Mouse (Mus musculus) ovary, postnatal 10 days (tissue): Measurements from ENCODE around the gene Slc22a16.

Experiments used
- DNase-seq: peaks from one replicate; pipeline ENCODE4 v3.0.0; 2022; ENCODE audit warnings: low spot score

The Slc22a16 gene

DNA sequence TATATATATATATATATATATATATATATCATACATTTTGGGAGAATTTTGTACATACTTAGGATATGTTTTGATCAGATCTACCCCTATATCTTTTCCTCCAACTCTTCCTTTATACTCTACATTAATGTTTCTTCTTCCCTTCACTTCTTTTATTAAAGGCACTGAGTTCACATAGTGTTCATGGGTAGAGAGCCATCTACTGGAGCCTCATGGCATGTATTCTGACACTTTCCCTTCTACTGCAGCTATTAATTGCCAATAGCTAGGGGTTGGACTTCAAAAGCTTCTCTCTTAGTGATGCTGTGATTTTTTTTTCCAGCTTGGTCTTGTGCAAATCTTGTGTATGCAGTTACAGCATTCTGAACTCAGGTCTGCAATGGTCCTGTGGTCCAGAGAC lies 47.8 kb downstream of the Slc22a16 start:
- no peak for DNase-seq

DNA sequence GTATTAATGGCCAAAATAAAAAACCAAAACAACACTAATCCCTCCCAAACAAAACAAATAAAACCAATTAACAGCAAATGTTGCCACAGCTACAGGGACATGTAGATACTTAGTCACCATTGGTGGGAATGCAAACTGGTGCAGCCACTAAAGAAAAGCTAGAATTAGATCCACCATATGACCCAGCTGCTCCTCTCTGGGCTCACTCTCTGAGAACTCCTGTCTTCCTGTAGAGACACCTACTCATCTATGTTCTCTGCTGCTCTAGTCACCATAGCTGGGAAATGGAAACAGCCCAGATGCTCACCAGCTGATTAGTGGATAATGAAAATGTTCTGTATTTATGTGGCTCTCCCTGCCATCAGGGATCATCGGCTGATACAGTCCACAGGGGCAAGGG lies 49.6 kb downstream of the Slc22a16 start:
- DNase-seq, result no peak

DNA sequence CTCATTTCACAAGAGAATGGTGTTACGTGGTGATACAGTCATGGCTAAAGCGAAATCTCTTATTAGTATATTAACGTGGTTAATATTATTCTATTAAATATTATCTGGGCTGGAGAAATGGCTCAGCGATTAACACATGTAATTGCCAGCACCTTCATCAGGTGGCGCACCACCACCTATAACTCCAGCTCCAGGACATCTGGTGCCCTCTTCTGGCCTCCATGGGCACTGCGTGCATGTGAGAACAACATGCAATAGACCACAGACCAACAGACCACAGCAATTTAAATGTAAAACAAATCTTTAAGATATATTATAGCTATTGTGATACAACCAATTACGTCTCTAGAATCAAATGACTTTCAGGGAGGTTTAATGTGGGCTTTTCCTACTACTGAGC lies 59.0 kb downstream of the Slc22a16 start:
- DNase-seq, result no peak

DNA sequence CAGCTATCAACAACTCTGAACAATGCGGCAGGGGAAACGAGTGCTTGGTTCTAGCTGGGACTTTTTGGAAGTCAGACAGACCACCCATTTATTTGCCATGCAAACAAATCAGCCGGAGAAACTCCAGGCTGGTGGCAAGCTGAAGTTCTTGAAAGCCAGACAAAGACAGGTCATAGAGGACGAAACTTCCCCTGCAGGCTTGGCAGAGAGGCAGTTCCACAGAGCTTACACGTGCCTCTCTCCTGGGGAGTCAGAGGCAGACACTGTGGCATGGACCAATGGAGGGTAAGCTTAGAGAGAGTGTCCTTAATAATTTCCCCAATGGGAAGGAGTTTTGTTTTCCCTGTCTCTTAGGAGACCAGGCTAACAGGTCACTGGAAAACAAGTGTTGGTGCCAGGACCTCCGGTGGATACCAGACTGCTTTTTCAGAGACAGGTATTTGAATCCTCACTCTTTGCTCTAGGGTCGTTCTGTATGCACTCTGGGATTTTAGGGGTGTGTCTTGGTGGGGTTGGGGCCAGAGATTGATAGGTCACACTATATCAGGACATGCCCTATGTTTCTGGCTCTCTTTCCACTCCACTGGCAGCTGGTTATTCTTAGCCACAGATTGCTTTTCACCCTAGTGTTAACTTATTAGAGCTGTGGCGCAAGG lies 59.6 kb downstream of the Slc22a16 start, which contains the start of gene Ddo:
Gene Ddo (plus strand): TSS at position 356 of the 656 bp plus-strand sequence.
- DNase-seq, result no peak

DNA sequence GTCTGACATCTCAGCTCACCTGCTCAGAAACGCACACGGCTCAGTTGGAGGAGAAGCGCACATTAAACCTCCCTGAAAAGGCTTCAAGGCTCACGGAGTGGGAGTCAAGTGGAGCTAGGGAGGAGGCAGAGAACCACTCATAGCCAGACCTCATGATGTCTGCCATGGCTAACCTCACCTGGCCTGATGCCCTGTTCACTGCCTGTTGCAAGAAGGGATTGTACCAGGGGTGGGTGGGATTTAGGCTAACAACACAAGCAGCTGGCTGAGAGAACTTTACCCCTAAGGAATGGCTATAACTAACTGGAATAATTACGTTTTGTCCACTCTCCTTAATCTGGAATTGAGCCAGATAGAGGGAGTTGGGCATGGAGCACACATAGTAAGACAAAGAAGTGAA lies 60.3 kb downstream of the Slc22a16 start:
- DNase-seq, result no peak

DNA sequence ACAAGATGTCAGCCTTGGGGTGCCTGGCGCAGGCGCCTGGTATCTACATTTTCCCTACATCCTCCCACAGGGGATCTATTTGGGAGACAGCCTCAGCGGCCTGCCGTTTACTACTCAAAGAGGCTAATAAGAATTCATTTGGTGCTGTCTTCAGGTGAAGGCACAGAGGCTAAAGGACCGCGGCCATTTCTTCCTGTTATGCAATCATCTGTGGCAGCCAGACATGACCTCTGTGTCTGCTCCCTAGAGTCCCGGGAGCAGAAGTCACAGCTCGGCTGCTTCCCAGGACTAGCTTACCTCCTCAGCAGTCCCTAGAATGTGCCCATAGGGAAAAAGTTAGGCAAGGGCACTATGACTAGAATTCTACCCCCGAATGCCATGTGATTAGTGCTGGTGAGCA lies 60.8 kb downstream of the Slc22a16 start:
- DNase-seq, result no peak

DNA sequence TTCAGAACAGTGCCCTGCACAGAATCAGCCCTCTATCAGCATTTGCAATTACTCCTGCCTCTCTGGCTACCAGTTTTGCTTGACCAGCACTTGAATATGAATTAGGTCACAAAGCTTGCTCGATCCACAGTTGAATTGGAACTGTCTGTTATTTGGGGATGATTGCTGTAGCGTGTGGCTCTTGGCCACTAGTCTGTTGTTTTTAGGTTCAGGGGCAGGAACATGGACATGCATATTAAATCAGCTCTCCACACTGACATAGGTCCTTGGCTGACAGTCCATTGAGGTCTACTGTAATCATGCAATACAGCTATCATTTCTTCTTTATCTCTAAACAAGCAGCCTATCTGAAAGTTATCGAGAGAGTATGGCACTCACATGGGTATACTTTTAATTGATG lies 62.0 kb downstream of the Slc22a16 start:
- DNase-seq, result no peak

DNA sequence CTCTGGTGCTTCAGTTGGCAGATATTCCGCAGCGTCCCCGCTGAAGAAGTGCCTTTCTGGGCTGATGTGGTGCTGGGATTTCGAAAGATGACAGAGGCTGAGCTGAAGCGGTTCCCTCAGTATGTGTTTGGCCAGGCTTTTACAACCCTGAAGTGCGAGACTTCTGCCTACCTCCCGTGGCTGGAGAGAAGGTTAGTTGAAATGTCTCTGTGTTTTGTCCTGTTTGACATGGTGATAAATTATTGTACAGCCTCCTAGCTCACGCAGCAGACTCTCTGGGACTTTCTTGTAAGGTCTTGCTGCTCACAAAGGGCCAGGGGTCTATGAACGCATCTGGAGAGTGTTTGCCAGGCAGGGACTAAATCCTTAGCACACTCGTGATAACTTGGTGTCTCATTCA lies 67.2 kb downstream of the Slc22a16 start:
- no peak for DNase-seq

DNA sequence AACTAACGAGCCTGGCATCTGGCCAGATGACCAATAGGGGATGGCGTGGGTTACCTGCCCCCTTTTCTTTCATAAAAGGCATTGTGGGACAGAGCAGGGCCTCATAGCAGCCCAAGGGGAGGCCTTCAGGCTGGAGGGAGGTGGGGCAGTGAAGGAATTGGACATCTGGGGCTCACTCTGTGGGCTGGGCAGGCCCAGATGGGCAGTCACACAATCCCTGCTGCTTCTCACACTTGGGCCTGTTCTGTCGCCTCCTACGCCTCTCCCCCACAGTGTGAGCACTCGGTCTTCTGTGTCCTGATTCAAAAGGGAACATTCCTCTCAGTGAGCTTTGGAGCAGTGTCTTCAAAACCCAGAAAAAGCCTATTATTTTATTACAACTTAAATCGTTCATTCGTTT lies 68.1 kb downstream of the Slc22a16 start:
- DNase-seq, result no peak

DNA sequence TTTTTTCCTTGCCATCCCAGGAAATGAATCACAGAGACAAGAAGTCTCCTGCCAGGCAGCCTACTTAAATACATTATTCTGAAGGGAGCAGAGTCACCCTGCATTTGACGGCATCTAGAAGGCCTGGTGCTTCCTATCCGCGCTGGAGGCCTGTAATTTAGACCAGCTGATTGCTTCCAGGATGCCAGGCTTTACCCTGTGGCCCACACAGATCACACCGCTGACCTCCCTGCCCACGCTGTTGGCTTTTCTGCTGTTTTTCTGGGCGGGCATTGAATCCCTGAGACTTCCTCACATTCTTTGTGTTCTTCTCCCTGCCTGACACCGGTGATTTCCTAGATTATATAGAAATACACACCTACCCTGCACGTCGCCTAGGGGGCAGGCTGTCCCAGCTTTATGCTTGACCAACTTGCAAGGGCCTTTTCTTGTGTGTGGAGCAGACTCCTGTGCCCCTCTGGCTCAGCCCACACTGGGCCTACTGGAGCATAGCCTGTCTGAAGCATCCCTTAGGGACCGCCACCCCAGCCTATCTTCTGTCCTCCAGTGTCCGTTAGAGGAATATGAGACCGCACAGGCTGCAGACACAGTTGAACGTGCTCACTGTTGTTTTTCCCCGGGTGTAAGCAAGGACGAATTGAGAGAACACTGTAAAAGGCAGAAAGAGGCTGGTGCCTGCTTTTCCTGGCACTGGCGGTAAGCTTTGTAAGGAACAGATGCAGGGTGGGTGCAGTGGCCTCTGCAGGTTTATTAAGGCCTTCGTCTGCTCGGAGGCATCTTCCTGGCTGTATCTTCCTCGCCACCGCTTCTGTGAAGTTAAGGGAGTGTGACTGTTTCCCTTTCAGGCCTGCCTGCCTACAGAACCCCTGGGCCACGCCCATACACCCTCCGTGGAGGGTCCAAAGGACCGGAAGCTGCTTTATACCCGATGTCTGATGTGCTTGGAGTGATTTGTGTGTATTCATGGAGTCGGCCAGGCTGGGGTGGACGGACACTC lies 69.0 kb downstream of the Slc22a16 start:
- no peak for DNase-seq

DNA sequence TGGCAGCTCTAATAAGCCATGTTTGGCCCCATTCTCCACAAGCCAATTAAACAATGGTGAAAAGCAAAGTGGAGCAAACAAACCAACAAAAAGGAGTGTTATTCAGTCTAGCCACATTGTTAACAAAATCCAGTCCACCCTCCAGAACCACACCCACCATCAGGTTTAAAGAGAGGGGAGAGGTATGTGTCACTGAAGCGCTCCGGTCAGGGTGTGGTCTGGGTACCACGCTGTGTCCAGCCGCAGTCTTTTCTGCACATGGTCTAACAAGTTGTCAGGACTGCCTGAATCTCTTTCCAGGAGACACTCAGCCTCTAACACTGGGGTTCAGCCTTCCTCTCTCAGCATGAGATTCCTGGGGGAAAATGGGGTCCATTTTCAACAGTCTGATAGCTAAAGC lies 70.3 kb downstream of the Slc22a16 start:
- no peak for DNase-seq

DNA sequence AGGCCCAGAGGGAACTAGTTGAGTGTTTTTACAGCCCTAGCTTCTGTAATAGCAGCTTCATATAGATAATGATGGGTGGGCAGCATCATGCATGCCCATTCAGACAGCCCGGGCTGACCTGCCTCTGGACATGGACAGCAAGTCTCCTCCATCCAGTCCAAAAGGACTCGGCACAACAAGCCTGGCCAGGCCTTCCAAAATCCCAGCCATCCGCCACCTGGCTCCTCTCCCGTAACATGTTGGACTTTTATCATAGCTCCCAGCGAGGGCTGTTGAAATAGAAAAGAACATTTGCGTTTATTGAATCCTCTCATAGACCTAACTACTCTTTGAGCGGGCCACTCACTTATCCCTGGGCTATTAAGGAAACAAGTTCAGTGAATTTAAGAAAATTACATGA lies 71.8 kb downstream of the Slc22a16 start:
- no peak for DNase-seq

DNA sequence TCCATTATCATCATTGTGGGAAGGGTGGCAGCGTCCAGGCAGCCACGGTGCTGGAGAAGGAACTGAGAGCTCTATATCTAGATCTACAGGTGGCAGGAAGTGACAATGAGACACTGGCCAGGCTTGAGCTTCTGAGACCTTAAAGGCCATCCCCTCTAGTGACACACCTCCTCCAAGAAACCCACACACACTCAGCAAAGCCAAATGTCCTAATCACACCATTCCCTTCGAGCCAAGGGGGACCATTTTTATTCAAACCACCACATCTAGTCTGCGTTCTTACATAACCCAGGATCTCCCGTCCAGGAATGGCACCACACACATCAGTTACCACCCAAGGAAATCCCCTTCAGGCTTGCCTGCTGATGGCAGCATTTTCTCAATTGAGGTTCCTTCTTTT lies 73.0 kb downstream of the Slc22a16 start:
- no peak for DNase-seq

DNA sequence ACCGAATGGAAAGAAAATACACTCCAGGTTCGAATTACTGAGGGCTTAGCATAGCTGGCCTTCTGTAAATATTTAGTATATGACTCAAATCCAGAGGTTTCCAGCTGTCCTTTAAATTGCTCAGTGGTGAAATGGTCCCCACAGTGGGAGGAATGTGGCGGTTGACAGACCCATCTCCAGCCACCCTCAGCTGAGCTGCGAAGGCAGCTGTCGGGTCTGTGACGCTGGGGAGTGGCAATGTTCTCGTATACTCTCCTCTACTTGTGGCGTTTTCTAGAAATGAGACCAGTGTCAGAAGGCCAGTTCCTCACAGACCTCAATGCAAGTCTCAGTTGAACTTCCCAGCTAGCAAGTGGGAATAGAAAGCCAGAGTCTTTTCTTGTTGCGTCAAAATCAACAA lies 74.3 kb downstream of the Slc22a16 start:
- no peak for DNase-seq

DNA sequence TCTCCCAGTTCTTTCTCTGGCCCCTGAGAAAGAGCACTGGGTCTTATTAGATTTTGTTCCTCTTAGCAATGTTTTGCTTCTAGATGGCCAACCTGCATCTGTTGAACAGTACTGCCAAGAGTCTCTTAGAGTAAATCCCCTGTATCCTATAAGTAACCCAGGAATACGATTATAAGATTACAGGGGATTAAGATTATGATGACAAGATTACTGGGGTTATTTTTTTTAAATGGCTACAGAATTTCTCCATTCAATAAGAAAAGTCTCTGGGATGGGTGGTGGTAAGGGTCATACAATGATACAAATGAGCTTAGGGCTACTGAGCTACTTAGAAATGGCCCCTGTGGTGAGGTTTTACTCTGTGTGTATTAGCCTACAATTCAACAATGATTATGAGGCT lies 75.2 kb downstream of the Slc22a16 start:
- DNase-seq, result no peak

DNA sequence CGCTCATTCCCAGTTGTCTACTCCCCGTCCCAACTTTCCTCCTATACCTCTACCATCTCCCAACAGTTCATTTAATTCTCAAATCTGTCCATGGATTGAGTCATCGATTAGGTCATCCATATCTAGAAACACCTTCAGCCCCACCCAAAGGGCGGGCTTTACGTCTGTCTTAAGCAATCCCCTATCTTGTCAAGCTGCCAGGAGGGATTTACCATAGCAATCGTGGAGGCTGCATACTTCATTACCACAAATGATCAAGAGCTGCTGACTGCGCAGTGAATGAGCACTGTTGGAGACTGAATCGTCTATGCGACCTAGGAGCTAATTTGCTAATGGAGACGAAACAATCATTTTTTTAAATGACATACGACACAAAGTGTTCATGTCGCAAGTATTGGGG lies 78.6 kb downstream of the Slc22a16 start:
- no peak for DNase-seq

DNA sequence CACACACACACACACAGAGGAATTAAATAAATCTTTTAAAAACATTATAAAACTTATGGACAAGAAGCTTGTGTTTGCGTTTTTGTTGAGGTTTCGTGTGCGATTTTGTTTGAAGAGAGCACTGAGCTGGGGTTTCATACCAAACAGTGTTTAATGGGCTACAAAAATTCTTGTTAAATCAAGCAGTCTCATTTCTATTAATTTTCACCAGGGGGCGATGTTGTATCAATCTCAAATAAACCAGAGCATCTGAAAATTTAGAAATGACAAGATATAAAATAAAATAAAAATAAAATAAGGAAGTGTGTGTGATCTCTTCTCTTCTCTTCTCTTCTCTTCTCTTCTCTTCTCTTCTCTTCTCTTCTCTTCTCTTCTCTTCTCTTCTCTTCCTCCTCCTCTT lies 79.5 kb downstream of the Slc22a16 start:
- no peak for DNase-seq

DNA sequence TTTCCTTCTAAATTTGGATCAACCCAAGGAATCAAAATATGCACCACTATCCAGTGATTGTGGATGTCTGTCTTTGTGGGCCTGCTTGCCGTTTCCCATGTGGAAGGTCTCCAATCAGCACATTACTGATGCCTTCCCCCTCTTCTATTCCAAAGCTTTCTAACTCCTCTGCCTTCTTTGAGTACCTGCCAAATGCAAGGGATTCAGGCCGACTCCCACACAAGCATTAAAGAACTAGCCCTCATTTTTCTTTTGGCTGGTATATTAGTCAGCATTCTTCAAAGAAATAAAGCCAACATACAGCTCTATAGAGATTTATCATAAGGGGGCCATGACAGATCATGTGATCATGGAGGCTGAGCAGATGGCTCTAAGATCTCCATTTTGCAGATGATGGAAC lies 81.5 kb downstream of the Slc22a16 start:
- DNase-seq, result no peak
